Mouse (Mus musculus): ENCODE data around the gene Cx3cr1.

The Cx3cr1 gene

DNA sequence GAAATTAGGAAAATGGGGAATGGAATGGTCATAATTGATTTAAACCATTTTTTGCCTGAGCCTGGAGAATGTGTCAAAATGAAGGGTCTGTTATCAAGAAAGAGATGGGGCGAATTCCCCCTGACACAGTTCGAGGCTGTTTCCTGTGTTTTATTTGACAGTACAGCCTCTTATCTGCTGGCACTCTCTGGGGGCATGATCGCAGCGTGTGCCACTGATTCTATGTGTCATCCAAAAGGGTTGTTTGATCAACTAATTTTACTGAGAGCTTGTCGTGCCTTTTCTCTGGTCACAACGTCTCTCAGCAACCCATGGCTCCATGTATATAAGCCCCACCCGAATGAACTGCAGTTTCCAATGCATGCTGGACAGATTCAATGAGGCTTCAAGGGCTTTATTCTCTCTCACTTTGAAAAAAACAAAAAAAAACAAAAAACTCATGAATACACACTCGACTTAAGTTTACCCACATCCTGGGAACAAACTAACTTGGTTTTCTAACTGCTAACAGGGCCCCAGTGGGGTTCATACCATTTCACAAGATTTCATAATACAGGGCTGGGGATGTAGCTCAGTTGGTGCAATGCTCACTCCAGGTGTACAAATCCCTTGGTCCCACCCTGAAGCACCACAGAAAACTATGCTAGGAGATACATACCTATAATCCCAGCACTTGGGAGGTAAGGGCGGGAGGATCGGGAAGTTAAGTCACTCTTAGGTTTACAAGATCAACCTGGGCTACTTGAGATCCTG lies 76.4 kb downstream of the Cx3cr1 start:
- no peak for DNase-seq

- no peak for DNase-seq
Observed at GRCm38 (mm10) chr9:119991310-119991709, 78.4 kb downstream of the Cx3cr1 start.

DNA sequence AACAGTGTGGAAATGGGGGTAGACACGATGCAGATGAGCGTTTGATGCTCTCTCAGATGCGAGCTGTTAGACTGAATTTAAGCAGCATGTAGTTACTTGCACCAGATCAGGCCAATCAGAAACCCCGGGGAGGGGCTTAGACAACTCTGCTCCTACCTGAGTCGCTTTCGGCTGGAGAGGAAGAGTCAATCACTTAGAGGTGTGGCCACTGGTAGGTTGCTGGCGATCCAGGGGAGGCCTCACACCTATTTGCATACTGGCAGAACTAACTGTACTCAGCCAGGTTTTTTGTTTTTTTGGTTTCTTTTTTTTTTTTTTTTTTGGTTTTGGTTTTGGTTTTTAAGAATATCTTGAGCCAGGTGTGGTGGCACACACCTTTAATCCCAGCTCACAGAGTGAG lies 81.4 kb downstream of the Cx3cr1 start:
- DNase-seq = no peak

GRCm38 (mm10) chr9:119985881-119986574 lies 83.7 kb downstream of the Cx3cr1 start:
- no peak for DNase-seq

DNA sequence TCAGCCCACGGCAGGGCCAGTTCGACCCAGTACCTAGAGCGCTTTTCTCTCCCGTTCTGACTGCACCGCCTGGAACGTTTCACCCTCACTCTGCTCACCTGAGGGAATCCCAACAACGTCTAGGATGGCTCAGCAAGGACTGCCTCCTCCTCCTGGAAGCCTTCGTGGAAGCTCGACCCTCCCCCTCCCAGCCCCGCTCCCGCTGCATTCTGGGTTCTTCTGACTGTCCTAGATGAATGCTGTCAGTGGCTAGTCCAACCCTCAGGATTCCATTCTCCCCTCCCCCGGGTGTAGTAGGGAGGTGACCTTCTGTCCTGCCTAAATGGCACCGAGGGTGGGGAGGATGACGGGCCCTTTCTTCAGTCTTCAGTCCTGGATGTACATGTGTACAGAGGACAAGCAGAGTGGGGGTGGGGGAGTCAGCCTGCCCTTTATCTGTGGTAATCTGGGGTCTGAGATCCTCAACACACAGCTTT lies 85.1 kb downstream of the Cx3cr1 start, which contains the start of gene Csrnp1:
Gene Csrnp1 (minus strand): TSS at position 123 of the 476 bp plus-strand sequence.
- no peak for DNase-seq

DNA sequence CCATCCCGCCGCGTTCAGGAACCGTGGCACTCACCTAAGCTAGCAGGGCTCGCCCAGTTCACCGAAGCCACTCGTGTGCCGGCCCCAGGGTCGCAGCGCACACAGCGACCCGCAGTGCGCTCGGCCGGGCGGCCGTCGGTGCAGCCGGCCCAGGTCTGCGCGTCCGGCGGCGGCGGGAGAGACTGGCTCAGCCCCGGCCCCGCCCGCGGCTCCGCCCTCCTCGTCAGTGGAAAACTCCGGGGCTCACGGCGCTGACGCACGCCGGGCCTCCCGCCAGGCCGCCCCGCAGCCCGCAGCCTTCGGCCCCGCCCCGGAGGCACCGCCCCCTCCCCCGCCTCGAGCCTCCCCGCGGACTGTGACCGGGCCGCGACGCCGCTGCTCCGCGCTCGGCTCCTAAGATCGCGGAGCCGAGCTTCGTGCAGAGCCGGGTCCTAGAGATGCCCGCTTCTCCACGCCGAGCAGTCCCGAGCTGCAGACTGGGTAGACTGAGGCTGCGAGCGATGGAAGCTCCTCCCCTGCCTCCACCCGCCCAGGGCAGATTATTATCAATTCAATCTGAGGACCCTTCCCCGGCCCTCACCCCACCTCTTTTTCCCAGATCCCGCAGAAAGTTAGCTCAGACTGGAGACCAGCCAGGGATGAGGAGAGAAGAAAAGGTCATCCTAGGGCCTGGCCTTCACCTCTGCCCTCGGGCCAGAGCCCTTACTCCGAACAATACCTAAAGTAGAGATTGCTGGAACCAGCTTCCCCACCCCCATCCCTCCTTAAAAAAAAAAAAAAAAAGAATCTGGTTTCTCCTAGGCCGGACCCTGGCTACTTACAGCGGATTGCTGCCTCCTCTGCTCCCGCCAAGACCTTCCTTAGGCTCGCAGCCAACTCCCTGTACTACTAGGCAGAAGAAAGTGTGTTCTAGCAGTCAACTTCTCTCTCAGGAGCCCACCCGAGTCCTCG lies 85.8 kb downstream of the Cx3cr1 start:
- peak; percentile 95 for DNase-seq

- DNase-seq = peak; percentile 57
Observed at GRCm38 (mm10) chr9:119982956-119983551, 86.6 kb downstream of the Cx3cr1 start.

DNA sequence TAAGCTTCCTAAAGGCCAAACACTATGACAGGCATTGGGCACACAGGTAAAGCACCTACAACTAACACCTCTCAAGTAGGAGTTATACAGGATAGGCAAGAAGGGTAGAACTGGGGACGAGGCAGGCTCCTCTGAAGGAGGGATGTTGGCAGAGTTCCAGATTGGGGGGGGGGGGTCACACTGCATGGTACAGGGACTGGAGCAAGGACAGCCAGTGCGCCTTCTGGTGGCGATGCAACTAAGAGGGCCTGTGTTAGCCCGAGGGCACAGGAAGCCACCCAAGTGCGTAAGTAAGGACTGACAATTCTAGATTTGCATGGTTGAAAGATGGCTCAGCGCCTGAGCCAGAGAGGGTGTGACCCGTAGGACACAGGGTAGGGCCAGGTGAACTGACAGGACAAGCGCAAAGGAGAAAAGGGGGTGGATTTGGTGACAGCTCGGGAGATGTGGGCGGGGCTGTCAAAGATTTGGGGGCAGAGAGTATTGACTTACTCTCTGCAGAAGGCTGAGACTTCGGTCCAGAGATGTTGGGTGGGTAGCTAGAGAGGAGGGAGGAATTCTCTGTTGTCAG lies 87.4 kb downstream of the Cx3cr1 start:
- peak; percentile 79 for DNase-seq

DNA sequence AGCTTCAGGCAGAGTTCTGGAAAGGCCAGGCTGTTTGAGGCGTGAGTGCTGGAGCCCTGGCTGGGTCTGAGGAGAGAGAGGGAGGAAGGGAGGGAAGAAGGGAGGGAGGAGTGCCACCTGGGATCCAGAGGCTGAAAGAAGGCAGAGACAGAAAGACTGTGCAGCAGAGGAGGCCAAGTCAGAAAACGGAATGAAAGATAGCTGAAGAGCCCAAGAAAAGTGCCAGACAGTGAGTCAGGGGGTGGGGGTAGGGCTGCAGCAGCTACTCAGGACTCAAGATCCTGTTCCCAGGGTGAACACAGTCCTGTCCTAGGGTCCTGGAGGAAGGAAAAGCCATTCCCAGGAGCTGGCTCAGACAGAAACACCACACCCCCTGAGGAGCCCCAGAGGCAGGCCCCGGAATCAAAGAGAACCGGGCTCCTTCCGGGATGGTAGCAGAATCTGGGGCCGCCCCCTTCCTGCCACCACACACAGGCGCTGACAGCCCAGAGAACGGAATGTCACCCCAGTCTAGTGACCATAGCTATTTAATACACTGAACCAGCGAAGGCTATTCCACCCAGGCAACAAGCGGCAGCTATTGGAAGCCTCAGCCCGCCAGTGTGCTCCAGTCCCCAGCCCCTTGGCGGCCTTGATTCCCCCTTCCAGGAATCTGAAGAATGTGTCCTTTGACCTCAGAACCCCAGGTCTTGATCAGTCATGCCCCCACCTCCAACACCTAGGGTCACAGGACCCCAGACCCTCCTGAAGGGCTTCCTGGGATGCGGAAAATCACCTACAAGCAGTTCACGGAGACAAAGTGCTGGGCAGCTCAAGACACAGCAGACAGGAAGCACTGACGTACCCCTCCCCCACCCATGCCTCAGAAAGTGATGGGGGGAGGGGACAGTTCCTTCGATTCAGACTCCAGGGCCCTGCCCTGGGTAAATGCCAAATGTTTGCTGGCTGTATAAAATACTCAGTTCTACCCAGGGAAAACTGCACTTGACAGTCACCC lies 88.2 kb downstream of the Cx3cr1 start:
- peak; percentile 84 for DNase-seq

DNA sequence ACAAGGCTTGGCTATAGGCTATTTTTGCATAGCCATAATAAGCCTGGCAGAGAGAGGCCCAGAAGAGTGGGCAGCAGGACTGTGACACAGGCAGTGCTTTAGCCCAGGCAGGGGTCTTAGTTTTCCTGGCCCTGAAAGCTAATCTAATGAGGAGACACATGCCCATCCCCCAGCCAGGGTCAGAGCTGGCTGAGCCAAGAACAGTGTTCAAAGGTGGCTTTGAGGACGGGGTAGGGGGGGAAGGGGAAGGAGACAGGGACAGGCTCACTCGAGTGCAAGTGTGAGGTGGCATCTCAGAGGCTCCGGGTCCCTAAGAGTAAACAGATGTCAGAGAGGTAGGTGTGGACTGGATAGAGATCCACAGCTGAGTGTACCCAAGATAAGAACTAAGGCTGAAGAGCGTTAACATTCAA lies 88.9 kb downstream of the Cx3cr1 start:
- DNase-seq = no peak

DNA sequence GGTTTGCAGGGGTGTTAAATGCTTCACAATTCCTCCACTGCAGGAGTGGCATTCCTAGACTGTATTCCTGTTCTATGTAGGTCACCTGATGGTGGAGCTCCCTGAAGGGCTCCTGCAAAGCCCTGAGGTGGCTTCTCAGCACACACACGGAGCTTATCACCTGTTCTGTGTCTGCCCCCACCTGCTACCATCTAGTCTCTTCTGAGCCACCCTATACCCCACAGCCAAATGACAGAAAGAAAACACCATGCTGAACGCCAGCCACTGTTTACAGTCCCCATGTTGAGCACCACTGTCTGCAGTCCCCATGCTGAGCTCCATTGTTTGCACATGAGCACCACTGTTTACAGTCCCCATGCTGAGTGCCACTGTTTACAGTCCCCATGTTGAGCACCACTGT lies 89.9 kb downstream of the Cx3cr1 start:
- DNase-seq = no peak

DNA sequence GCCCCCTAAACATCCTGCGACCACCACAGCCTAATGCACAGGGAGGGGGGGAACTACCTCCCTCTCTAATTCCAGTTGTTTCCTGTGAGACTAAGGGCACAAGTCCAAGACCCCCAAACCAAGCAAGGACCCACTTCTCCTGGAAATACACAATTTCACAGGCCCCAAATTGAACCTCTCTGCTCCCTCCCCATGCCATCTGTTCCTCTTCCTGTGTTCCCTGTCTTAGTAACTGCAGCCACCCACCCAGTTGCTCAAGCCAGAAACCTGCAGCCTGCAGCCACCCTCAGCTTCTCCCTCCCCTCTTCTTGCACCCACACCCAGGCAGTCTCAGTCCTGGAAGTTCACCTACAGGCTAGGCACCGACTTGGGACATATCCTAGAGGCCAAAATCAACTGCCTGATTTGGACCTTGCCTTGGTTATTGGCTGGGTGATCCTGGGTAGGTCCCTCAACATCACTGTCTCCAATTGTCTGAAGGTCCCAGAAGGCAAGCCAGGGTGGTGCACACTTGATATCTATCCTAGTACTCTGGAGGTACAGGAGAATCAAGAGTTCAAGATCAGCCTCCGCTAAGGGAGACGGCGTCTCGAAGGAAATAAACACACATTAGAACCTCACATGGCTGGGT lies 90.8 kb downstream of the Cx3cr1 start:
- no peak for DNase-seq

DNA sequence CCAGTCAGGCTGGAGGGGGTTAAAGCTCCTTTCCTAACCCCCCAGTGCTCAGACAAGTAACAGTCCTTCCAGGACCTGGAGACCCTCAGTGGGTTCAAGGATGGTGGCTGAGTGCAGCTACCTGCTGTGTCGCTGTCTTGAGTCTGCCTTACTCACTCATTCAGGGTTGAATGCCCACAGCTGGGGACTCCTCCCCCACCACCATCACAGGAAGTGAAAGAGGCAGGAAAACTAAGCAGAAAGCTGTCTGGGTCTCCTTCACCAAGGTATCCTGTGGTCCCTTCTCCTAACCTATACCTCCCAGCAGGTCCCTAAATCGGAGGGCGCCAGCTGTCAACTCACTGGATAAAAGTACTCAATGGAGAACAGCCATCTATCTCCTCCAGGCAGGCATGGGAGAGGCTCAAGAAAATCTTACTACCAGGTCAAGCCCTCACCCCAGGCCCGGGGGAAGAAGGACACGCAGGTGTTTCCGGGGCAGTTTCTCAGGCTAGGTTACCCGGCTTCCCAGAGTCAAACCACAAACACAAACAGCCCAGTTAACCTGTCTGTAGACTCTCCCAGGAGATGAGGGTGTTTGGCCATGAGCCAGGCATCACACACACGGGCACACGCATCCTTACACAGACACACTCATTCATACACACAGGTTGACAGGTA lies 91.4 kb downstream of the Cx3cr1 start:
- DNase-seq = no peak

GRCm38 (mm10) chr9:119977557-119978060 lies 92.1 kb downstream of the Cx3cr1 start:
- no peak for DNase-seq

GRCm38 (mm10) chr9:119976704-119977556 lies 92.7 kb downstream of the Cx3cr1 start:
- no peak for DNase-seq

DNA sequence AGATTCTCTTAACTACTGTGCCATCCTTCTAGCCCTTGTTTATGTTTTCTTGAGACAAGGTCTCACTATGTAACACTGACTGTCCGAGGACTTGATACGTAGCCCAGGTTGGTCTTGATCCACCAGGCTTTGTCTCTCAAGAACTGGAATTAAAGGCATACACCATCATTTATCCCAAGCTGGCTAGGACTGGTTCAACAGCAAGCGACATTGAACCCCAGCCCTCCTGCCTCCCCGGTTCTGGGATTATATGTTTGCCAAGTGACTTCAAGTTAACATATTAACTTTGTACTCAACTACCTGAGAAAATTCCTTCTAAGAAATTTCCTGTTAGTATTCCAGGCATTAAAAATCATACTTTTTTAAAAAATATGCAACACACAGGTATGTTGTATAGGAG lies 94.4 kb downstream of the Cx3cr1 start:
- DNase-seq = no peak

DNA sequence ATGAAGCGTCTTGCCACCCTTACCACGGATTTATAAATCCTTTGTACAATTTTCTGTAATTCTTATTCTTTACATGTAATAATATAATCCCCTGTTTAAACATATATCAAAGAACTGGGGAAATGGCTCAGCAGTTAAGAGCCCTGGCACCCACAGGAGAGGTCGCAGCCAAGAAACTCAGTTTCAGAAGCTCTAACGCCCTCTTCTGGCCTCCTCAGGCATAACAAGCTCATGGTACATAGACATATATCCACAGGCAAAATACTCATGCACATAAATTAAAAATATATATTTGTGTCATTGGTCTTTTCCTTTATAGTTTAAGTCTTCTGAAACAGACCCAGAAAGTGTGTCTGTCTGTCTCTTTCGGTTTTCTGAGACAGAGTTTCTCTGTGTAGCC lies 95.1 kb downstream of the Cx3cr1 start:
- no peak for DNase-seq

DNA sequence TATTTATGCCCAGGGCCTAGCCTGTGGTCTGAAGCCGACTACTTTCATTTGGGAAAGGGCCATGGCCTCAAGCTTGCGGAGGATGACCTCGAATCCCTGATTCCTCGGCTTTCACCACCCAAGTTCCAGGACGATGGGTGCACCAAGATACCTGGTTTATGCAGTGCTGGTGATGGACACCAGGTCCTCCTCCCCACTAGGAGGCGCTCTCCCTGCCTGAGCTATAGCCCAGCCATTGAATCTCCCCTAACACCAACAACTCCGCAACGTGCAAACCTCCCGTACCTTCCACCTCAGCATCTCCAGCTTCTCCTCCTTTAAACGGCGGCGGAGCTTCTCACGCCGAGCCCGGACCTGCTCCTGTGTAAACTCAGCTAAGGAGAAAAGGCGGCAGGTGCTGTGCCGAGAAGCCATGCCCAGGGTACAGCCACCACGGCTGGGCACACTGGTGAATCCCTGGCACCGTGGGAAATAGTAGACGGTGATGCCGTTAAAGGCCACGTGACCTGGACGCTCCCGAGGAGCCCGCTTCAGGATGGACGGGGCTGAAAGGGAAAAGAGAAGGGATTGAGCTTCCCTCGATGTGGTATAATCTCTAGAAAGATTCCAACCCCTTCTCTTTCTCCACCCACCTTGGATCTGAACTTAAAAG lies 95.7 kb downstream of the Cx3cr1 start:
- no peak for DNase-seq

Measured in lung, postnatal 14 days (tissue).